Mouse (Mus musculus) embryonic facial prominence, embryonic 15.5 days (tissue): ENCODE results near the gene C530008M17Rik. TPM values are rescaled to one million over a fixed set of nuclear protein-coding genes. Genes with fewer than 3 reads are reported as not detected.

Experiments used
- ATAC-seq: fragments of 200-750 bp; cut with Nextera tagmentation; 2 replicates; pipeline ENCODE4 v1.8.0; 2017; ENCODE audit warnings: low read depth, moderate TSS enrichment; ENCODE audit not compliant: insufficient number of reproducible peaks, low FRiP score, low TSS enrichment
- H3K27ac ChIP-seq: fragments of 300-500 bp; sonication (generic); replicated peaks from 2 replicates; pipeline ENCODE4 v1.5.1; 2015; ENCODE audit warnings: mild to moderate bottlenecking, inconsistent platforms
- H3K27me3 ChIP-seq: fragments of 300-500 bp; sonication (generic); 2 replicates; pipeline ENCODE4 v1.6.1; 2015; ENCODE audit warnings: inconsistent platforms
- H3K36me3 ChIP-seq: fragments of 300-500 bp; sonication (generic); 2 replicates; pipeline ENCODE4 v1.6.1; 2015; ENCODE audit warnings: mild to moderate bottlenecking, inconsistent platforms
- H3K4me1 ChIP-seq: fragments of 300-500 bp; sonication (generic); 2 replicates; pipeline ENCODE4 v1.6.1; 2015; ENCODE audit warnings: inconsistent platforms
- H3K4me2 ChIP-seq: fragments of 300-500 bp; sonication (generic); replicated peaks from 2 replicates; pipeline ENCODE4 v1.6.1; 2015; ENCODE audit warnings: mild to moderate bottlenecking, inconsistent platforms
- H3K4me3 ChIP-seq: fragments of 300-500 bp; sonication (generic); replicated peaks from 2 replicates; pipeline ENCODE4 v1.5.1; 2015; ENCODE audit warnings: mild to moderate bottlenecking, inconsistent platforms
- H3K9ac ChIP-seq: fragments of 300-500 bp; sonication (generic); 2 replicates; pipeline ENCODE4 v1.6.1; 2015; ENCODE audit warnings: inconsistent platforms
- H3K9me3 ChIP-seq: fragments of 300-500 bp; sonication (generic); replicated peaks from 2 replicates; pipeline ENCODE4 v1.6.1; 2016; ENCODE audit warnings: inconsistent platforms
- WGBS: fragments of 180-500 bp; shearing (Covaris S2); methylation state at CpG from one replicate; pipeline ENCODE4 v1.1.7; 2015; 5-methylcytosine and 5-hydroxymethylcytosine counted together
- polyA plus RNA-seq: library from polyadenylated mRNA; unstranded; fragments of >200 nt; fragmentation: Nextera tagmentation; extraction: Ambion mirVana; gene quantifications from 2 replicates; pipeline ENCODE4 v1.2.1, GENCODE M21; 2015

C530008M17Rik gene
- polyA plus RNA-seq, 1 experiment from 2014 or later, result 17.0 TPM

- H3K36me3 ChIP-seq, result peaks cover 40% of the 10 kb centered on the region
- no peaks in the 10 kb centered on the region for H3K4me1 ChIP-seq
- no peak overlapping the region for H3K9ac ChIP-seq
- H3K4me3 ChIP-seq, result no peak overlapping the region
- H3K27me3 ChIP-seq, result no peaks in the 10 kb centered on the region
- H3K27ac ChIP-seq, result no peak overlapping the region
- 91% methylated on average over 7 of the region's 7 CpGs for WGBS
- ATAC-seq, result no peak
- H3K9me3 ChIP-seq, result no peaks in the 10 kb centered on the region
- H3K4me2 ChIP-seq, result no peak overlapping the region
These were observed 12.1 kb upstream of the C530008M17Rik start for GRCm38 (mm10) chr5:76644234-76644633.

- 81% methylated on average over 10 of the region's 10 CpGs for WGBS
- H3K9ac ChIP-seq, result no peak overlapping the region
- H3K4me2 ChIP-seq, result no peak overlapping the region
- H3K27ac ChIP-seq, result no peak overlapping the region
- no peaks in the 10 kb centered on the region for H3K27me3 ChIP-seq
- no peak for ATAC-seq
- H3K36me3 ChIP-seq, result peaks cover 34% of the 10 kb centered on the region
- H3K9me3 ChIP-seq, result no peaks in the 10 kb centered on the region
- no peaks in the 10 kb centered on the region for H3K4me1 ChIP-seq
- no peak overlapping the region for H3K4me3 ChIP-seq
These were observed 11.0 kb upstream of the C530008M17Rik start for GRCm38 (mm10) chr5:76645091-76645868.

GRCm38 (mm10) chr5:76649897-76650296 is 6.4 kb upstream of the C530008M17Rik start:
- WGBS, result 74% methylated on average over 4 of the region's 4 CpGs
- H3K4me1 ChIP-seq, result no peaks in the 10 kb centered on the region

GRCm38 (mm10) chr5:76651151-76651725 is 5.1 kb upstream of the C530008M17Rik start:
- no peaks in the 10 kb centered on the region for H3K36me3 ChIP-seq
- no peak overlapping the region for H3K27ac ChIP-seq
- ATAC-seq, result no peak

More at GRCm38 (mm10) chr5:76649897-76650296, 6.4 kb upstream of the C530008M17Rik start:
- Histone ChIP-seq H3K27ac (no peak overlapping the region), H3K4me3 (no peak overlapping the region), H3K4me2 (no peak overlapping the region), H3K36me3 (no peaks in the 10 kb centered on the region), H3K9me3 (no peaks in the 10 kb centered on the region), H3K27me3 (no peaks in the 10 kb centered on the region), H3K9ac (no peak overlapping the region)
- ATAC-seq, result no peak

GRCm38 (mm10) chr5:76657245-76658083 is 1.2 kb downstream of the C530008M17Rik start:
- ATAC-seq, result peak; percentile 90
- peaks cover 9% of the 10 kb centered on the region; the same call in 1 of the 2 replicates for H3K4me1 ChIP-seq
- peak overlapping the region; percentile 92 for H3K4me2 ChIP-seq
- H3K36me3 ChIP-seq, result no peaks in the 10 kb centered on the region
- H3K4me3 ChIP-seq, result peak overlapping the region; percentile 83
- H3K27me3 ChIP-seq, result no peaks in the 10 kb centered on the region
- under 1% methylated on average over 77 of the region's 80 CpGs for WGBS
- peak overlapping the region; percentile 81 for H3K27ac ChIP-seq
- no peaks in the 10 kb centered on the region for H3K9me3 ChIP-seq
- H3K9ac ChIP-seq, result peak overlapping the region; percentile 67

More at GRCm38 (mm10) chr5:76651151-76651725, 5.1 kb upstream of the C530008M17Rik start:
- no peak overlapping the region for H3K9ac ChIP-seq
- H3K4me3 ChIP-seq, result no peak overlapping the region
- no peaks in the 10 kb centered on the region for H3K27me3 ChIP-seq
- no peaks in the 10 kb centered on the region for H3K4me1 ChIP-seq
- no peaks in the 10 kb centered on the region for H3K9me3 ChIP-seq
- no peak overlapping the region for H3K4me2 ChIP-seq
- 69% methylated on average over 5 of the region's 5 CpGs for WGBS

GRCm38 (mm10) chr5:76658084-76658934 is 2.0 kb downstream of the C530008M17Rik start:
- H3K4me1 ChIP-seq, result peaks cover 9% of the 10 kb centered on the region; the same call in 1 of the 2 replicates
- H3K36me3 ChIP-seq, result no peaks in the 10 kb centered on the region
- H3K27me3 ChIP-seq, result no peaks in the 10 kb centered on the region
- peak overlapping the region; percentile 67 for H3K9ac ChIP-seq
- H3K4me2 ChIP-seq, result peak overlapping the region; percentile 92
- peak; percentile 78 for ATAC-seq
- peak overlapping the region; percentile 81 for H3K27ac ChIP-seq
- H3K4me3 ChIP-seq, result peak overlapping the region; percentile 83
- WGBS, result 1% methylated on average over 38 of the region's 38 CpGs
- no peaks in the 10 kb centered on the region for H3K9me3 ChIP-seq

GRCm38 (mm10) chr5:76659958-76660635 is 3.8 kb downstream of the C530008M17Rik start:
- WGBS, result 84% methylated on average over 8 of the region's 8 CpGs
- Histone ChIP-seq H3K36me3 (no peaks in the 10 kb centered on the region), H3K4me2 (no peak overlapping the region), H3K9me3 (no peaks in the 10 kb centered on the region), H3K4me1 (peaks cover 9% of the 10 kb centered on the region; the same call in 1 of the 2 replicates), H3K9ac (no peak overlapping the region), H3K27me3 (no peaks in the 10 kb centered on the region), H3K4me3 (no peak overlapping the region), H3K27ac (no peak overlapping the region)
- ATAC-seq, result no peak

GRCm38 (mm10) chr5:76661310-76661709 is 5.0 kb downstream of the C530008M17Rik start:
- Histone ChIP-seq H3K27ac (no peak overlapping the region), H3K9me3 (no peaks in the 10 kb centered on the region), H3K36me3 (no peaks in the 10 kb centered on the region), H3K4me3 (no peak overlapping the region), H3K4me1 (peaks cover 9% of the 10 kb centered on the region; the same call in 1 of the 2 replicates), H3K9ac (no peak overlapping the region), H3K4me2 (no peak overlapping the region), H3K27me3 (no peaks in the 10 kb centered on the region)
- ATAC-seq, result no peak
- 95% methylated on average over 4 of the region's 4 CpGs for WGBS

DNA sequence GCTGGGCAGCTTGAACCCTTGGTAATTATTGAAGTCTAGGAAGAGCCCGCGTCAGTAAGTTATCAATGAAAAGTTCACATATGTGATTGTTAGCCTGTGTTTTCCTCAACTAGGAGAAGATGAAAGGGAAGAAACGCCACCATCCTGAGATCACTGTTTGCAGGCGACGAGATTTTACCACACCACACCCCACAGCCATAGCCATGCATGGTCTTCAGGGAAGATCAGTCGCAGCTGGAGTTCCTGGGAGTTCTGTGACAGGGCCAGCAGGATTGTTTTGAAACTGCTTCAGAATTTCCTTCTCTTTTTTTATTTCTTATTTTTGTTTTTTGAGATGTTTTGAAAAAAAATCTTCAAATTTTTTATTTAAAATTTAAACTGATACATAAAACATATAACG is 8.6 kb downstream of the C530008M17Rik start:
- 76% methylated on average over 7 of the region's 7 CpGs for WGBS
- no peaks in the 10 kb centered on the region for H3K36me3 ChIP-seq
- no peaks in the 10 kb centered on the region for H3K4me1 ChIP-seq
- ATAC-seq, result no peak
- H3K9me3 ChIP-seq, result no peaks in the 10 kb centered on the region
- H3K27ac ChIP-seq, result no peak overlapping the region
- no peak overlapping the region for H3K9ac ChIP-seq
- no peak overlapping the region for H3K4me2 ChIP-seq
- no peak overlapping the region for H3K4me3 ChIP-seq
- no peaks in the 10 kb centered on the region for H3K27me3 ChIP-seq

GRCm38 (mm10) chr5:76665421-76665820 is 9.1 kb downstream of the C530008M17Rik start:
- no peaks in the 10 kb centered on the region for H3K27me3 ChIP-seq
- no peak for ATAC-seq
- no peak overlapping the region for H3K9ac ChIP-seq
- H3K4me3 ChIP-seq, result no peak overlapping the region
- no peak overlapping the region for H3K27ac ChIP-seq
- 53% methylated on average over 7 of the region's 7 CpGs for WGBS
- no peaks in the 10 kb centered on the region for H3K9me3 ChIP-seq
- H3K4me2 ChIP-seq, result no peak overlapping the region
- H3K36me3 ChIP-seq, result no peaks in the 10 kb centered on the region
- no peaks in the 10 kb centered on the region for H3K4me1 ChIP-seq
